Mouse (Mus musculus): Measurements from ENCODE around the gene Fbxl14.
"Not testable (repeated sequence)": the region's sequence is repeated elsewhere in the genome, so short reads cannot be mapped to it uniquely, and the experiment has no call there.

The Fbxl14 gene

DNA sequence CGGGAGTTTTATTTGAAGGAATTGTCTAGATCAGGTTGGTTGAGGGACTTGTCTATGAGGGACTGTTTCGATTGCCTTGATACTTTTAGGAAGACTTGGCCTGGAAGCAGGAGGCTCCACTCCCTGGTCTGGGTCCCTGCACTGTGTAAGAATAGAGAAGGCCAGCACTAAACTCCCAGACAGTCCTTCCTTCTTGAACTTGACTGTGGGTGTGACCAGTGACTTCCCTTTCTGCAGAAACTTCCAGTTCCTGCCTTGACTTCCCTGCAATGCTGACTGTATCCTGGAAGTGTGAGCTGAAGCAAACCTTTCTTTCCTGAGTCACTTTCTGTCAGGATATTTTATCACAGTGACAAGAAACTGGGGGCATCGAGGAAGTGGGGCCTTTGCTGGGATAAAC lies 8.7 kb upstream of the Fbxl14 start:
- no peak for DNase-seq (ENCODE audit: low read depth)

DNA sequence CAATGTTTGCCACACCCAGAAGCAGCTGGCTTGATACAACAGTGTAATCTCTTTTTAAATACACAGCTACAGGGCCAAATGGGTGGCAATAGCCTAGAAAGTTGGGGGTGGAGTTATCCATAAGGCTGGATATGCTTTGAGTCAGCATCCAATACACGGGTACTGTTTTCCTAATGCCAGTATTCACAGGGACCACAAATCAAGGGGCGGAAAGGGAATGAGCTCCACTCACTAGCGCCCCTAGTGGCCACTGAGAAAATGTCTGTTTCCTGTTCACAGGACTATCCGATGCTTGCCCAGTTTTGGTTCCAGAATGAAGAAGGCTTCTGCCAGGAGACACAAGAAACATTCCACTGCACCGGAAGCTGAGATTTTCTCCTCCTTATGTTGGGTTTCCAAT lies 7.3 kb upstream of the Fbxl14 start:
- no peak for DNase-seq (ENCODE audit: low read depth)

GRCm38 (mm10) chr6:119472705-119473104 lies 6.8 kb upstream of the Fbxl14 start:
- no peak for DNase-seq (ENCODE audit: low read depth)

DNA sequence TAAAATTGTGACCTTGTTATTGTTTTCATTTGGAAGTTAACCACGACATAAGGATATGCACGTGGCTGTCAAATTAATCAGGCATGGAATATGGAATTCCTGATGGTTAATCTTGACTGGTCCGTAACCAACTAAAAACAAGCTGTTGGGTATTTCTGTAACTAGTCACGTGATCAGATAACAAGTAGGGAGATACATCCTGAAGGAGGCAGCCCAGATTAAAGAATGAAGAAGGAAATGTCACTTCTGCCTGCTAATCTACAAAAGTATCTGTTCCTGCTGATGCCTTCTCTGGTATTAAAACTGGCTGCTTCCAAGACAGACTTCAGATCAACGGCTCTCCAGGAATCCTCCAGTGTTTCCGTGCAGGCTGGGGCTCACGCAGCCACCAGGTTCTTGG lies 6.0 kb upstream of the Fbxl14 start:
- no peak for DNase-seq (ENCODE audit: low read depth)

DNA sequence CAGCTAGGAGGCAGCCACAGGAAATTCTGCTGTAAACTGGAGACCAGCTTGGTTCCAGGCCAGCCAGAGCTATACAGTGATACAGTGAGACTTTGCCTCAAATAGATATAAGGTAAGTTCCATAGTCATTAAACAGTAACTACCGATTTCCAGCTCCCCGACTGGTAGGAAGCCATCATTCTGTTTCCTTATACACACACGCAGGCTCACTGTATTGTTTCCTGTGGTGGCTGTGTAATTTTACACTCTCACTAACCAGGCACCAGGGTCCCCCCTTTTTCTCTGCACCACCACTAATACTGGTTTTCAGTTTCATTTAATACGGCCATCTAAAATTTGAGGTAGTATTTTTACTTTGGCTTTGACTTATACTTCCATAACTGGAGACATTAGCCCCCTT lies 5.5 kb upstream of the Fbxl14 start:
- no peak for DNase-seq (ENCODE audit: low read depth)

GRCm38 (mm10) chr6:119475988-119476387 lies 3.5 kb upstream of the Fbxl14 start:
- DNase-seq (ENCODE audit: low read depth), result no peak

GRCm38 (mm10) chr6:119477686-119478310 lies 1.7 kb upstream of the Fbxl14 start:
- DNase-seq (ENCODE audit: low read depth), result no peak

DNA sequence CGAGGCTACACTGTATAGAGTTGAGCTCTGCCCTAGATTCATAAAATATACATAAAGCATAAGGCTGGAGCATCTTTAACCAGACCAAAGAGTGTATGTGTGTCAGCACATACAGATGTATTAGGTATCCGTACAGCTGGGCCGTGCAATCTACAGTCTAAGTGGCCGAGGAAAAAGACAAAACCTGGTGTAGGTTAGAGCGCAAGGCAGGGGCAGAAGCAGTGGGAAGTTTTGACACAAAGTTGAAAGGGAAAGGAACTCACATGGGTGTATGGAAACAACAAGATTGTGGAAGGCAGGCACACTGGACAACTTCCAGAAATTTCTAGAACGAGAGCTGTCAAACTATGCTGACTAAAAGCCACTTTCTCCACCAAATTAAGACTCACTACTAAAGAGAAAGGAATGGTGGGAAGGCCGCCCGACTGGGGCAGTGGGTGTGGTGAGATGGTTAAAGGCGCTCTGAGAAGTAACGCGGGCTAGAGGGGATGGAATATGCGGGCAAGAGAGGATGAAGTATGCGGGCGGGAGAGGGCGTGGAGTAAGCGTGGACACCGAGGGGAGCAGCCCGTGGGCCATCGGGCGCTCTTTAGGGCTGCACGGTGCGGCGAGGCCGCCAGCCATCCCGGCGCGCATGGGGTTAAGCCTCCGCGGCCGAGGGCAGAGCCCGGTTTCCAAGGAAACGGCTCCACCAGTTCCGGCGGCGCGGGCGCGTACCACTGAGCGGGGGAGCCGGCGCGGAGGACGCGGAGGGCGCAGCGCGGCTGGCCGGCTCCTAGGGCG lies 717 bp upstream of the Fbxl14 start:
- DNase-seq (ENCODE audit: low read depth), result peak; percentile 61

GRCm38 (mm10) chr6:119479876-119480705 lies 623 bp downstream of the Fbxl14 start:
- DNase-seq (ENCODE audit: low read depth), result no peak

DNA sequence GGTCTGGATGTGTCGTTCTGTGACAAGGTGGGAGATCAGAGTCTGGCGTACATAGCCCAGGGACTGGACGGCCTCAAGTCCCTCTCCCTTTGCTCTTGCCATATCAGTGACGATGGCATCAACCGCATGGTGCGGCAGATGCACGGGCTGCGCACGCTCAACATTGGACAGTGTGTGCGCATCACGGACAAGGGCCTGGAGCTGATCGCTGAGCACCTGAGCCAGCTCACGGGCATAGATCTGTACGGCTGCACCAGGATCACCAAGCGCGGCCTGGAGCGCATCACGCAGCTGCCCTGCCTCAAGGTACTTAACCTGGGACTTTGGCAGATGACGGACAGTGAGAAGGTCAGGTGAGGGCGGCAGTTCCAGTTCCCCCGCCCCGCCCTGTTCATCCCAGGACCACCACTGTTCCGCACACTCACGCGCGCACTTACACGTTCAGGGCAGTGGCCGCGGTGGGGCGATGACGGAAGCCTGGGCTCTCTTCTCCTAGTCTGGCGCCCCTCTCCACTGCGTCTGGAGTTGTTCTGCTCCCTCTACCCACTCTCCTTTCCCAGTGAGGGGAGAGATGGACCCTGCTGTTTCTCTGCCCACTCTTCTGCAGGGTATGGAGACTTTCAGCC lies 1.4 kb downstream of the Fbxl14 start:
- DNase-seq (ENCODE audit: low read depth), result no peak

DNA sequence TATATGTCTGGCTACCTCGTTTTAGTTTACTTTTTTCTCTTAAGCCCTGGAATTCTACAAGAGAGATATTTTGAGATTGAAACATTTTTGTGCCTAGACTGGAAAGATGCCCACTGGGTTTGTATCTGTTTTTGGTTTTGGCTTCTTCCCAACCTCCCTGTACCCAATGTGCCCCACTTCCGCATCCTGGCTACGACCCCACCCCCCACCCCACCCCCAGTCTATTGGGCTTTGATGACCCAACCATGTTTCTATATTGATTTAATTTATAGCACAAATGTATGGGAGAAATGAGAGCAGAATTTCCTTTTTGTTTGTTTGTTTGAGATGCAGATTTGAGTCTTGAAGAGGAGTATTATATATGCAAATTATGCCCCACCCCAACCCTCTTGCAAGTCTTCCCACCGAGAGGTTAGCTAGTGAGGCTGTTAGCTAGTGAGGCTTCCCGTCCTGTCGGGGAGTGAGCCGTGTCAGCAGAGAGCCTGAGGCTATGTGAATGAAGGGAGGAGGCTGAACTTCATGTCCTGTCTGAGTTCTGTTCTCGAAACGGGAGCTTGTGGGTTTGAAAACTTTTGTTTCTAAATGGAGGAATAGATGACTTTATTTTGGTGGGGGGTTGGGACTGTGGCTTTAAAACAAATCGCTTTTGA lies 2.4 kb downstream of the Fbxl14 start:
- DNase-seq (ENCODE audit: low read depth), result not testable (repeated sequence)

GRCm38 (mm10) chr6:119482958-119483600 lies 3.6 kb downstream of the Fbxl14 start:
- no peak for DNase-seq (ENCODE audit: low read depth)

- DNase-seq (ENCODE audit: low read depth), result no peak
Measured at GRCm38 (mm10) chr6:119485486-119485885, 6.0 kb downstream of the Fbxl14 start.

- no peak for DNase-seq (ENCODE audit: low read depth)
Measured at GRCm38 (mm10) chr6:119486381-119487084, 7.1 kb downstream of the Fbxl14 start.

GRCm38 (mm10) chr6:119487085-119487458 lies 7.6 kb downstream of the Fbxl14 start:
- no peak for DNase-seq (ENCODE audit: low read depth)

GRCm38 (mm10) chr6:119487619-119488018 lies 8.2 kb downstream of the Fbxl14 start:
- no peak for DNase-seq (ENCODE audit: low read depth)

DNA sequence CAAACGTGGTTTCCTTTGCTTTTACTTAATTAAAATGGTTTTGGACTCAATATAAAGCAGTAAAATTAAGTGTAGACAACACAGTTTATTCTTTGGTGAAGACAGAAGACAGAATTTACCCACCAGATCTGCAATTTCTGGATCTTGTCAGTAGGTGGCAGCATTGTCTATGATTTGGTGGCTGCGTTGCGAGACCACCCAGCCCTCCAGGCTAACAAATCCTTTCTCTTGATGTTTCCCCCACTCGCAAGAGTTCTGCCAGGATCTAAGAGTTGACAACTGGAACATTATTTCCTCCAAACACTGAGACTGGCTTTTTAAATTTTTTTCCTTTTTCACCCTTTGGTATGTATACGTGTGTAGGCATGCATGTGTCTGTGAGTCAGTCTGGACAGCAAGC lies 10.3 kb downstream of the Fbxl14 start:
- no peak for DNase-seq (ENCODE audit: low read depth)

- no peak for DNase-seq (ENCODE audit: low read depth)
Measured at GRCm38 (mm10) chr6:119490549-119490948, 11.1 kb downstream of the Fbxl14 start.

DNA sequence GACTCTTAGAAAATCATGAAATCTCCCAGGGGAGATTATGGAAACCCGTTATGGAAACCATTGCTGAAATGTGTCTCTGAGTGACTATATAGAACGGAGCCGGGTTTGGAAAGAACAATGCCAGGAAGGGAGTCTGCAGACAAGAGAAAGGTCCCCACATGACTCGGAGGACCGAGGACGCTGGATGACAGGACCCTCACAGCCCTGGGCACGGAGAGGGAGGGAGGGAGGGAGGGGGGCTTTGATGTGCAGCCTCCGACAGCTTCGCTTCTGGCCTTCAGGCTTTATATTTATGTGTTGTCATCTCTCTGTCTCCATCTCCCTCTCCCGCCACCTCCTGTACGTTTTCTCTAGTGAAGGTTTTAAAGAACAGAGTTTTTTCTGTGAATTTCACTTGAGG lies 11.5 kb downstream of the Fbxl14 start:
- DNase-seq (ENCODE audit: low read depth), result no peak

DNA sequence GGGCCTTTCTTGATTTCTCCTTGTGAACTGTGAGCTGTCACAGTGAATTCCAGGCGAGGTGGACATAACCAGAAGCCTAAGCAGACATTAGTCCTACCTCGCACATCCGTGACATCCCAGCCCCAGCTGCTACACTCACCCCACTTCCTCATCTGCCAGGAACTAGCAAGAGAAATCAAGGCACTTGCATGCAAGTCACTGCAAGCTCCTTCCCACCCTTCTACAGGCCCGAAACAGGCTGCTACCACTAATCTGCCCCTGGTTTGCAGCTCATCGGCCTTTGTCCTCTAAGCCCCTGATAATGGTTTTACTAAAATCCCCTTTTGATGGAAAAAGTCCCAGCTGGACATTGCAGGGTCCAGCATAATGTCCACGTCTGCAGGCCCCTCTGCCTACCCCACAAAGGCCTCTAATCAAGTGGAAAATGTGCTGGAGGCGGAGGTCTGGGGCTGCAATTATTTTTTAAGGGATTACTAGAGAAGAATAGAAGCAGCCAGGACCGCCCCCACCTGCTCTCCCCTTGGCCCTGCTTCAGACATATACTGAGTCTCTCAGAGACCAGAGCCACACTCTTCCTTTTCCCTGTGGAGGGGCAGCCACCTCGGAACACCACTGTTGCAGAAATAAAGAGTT lies 12.6 kb downstream of the Fbxl14 start:
- no peak for DNase-seq (ENCODE audit: low read depth)

Data from fibroblast of lung, adult 2 months (primary cell).